Mouse (Mus musculus): ENCODE results near the gene Bloc1s6. TPM values are rescaled to one million over a fixed set of nuclear protein-coding genes. Genes with fewer than 3 reads are reported as not detected.

The Bloc1s6 gene
- total RNA-seq, 2 experiments from 2014 or later: 19.4 to 19.9 TPM

GRCm38 (mm10) chr2:122764526-122764925, 26.2 kb downstream of the Bloc1s6 start:
- DNase-seq (ENCODE audit: low spot score in 2 of 2): no peak

- DNase-seq (ENCODE audit: low spot score in 2 of 2): peak in 1 of 2 experiments; percentile 21
These were observed 26.9 kb downstream of the Bloc1s6 start, which contains the start of gene Sqor for GRCm38 (mm10) chr2:122765071-122765793. TSS of gene Sqor (plus strand) at chr2:122765237.

GRCm38 (mm10) chr2:122765794-122766145, 27.5 kb downstream of the Bloc1s6 start:
- DNase-seq (ENCODE audit: low spot score in 2 of 2): no peak

- DNase-seq (ENCODE audit: low spot score in 2 of 2): no peak
These were observed 32.7 kb downstream of the Bloc1s6 start for GRCm38 (mm10) chr2:122771002-122771401.

DNA sequence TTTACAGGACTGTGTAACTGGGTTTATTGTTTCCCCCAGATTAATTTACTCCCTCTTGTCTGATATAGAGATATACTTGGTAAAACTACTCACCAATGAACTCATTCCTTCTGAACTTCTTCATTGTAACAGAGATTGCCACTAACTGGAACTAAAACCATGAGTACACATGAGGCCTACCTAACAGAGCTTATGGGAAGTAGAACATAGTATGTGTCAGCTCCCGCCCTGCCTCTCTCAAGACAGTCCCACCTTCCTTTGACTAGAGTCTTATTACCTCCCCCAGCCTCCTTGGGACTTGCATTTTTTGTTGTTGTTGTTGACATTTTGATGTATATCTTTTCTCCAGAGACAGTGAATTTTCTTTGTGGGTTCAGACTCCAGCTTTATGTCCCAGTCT, 34.6 kb downstream of the Bloc1s6 start:
- DNase-seq (ENCODE audit: low spot score in 2 of 2): no peak

DNA sequence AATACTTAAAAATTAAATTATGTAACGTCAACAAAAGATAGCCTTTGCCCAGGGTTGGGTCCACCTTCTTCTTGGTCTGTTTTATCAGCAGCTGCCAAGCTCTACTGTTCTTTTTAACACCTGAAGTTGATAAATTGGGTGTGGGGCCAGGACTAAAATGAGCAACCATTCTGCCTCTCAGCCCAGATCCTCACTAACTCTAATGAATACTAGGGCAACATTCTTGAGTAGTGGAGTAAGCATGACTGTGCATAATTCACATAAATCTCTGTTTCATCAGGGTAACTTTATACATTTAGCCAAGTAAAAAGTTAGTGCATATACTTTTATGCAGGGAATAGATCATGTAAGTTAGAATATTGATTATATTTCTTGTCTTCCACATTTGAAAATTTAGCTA, 37.2 kb downstream of the Bloc1s6 start:
- no peak for DNase-seq (ENCODE audit: low spot score in 2 of 2)

DNA sequence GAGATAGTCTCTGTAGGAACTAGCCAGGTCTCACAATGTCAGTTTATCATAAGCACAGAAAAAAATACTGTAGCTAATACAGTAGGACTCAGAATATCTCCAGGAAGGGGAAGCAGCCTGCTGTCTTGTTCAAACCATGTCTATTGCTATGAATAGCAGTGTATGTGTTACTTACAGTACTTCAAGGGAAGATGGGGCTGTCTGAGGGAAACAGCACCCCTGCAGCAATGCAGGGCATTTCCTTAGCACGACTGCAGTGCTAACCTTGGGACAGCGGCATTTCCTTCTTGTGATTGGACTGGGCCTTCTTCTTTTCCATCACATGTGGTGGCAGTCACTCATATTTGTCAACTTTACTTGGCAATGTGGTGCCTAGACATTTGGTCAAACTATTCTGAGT, 38.5 kb downstream of the Bloc1s6 start:
- DNase-seq (ENCODE audit: low spot score in 2 of 2): no peak

- no peak for DNase-seq (ENCODE audit: low spot score in 2 of 2)
These were observed 41.7 kb downstream of the Bloc1s6 start for GRCm38 (mm10) chr2:122779967-122780366.

DNA sequence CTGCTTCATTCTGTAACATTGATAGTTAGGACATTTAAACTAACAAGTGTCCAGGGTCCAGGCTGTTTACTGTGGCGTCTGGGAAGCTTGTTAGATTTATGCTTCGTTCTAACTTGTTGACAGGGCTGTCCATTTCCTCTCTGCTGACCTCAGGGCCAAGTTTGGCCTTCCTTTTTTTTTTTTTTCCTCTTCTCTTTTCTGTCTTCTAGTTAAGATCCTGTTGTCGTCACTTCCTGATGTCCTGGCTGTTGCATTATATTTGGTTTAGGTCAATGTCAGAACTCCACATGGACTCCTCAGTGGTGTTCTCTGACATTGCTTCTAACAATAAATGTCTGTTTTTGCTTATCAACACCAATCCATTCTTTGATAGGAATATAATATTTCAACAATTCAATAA, 42.1 kb downstream of the Bloc1s6 start:
- DNase-seq (ENCODE audit: low spot score in 2 of 2): no peak

- DNase-seq (ENCODE audit: low spot score in 2 of 2): no peak
These were observed 43.5 kb downstream of the Bloc1s6 start for GRCm38 (mm10) chr2:122781590-122782356.

DNA sequence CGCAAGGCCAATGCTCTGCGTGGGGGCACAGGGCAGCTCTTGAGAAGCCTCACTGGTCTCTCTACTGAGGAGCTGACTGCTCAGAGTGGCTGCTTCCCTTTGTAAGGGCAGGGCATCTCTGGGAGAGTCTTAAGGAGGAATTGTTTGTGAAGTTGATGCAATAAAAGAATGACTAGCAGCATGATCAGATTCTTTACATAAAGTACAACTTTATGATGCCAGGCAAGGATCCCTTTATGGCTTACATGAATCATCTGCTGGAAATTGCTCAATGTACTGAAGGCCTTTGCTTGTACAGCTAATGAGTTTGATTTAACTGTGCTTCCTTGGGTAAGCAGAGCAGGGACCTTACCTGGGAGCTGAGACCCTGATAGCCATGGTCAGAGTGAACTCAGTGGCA, 45.4 kb downstream of the Bloc1s6 start:
- DNase-seq (ENCODE audit: low spot score in 2 of 2): no peak

DNA sequence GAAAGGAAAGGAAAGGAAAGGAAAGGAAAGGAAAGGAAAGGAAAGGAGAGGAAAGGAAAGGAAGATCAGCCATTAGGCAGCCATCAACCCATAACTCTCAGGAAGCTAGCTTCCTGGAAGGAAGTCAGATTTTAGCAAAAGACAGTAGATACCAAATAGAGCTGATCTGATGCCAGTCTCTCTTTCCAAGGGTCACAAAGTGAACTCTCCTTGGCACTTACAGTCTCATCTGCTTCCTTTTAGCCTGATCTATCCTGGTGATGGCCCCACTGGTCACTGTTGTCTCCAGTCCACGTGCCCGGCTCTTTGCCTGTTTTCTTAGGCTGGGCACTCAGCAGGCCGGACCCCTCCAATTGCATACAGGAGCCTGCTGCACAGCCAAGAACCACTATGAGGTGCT, 46.4 kb downstream of the Bloc1s6 start:
- DNase-seq (ENCODE audit: low spot score in 2 of 2): no peak

DNA sequence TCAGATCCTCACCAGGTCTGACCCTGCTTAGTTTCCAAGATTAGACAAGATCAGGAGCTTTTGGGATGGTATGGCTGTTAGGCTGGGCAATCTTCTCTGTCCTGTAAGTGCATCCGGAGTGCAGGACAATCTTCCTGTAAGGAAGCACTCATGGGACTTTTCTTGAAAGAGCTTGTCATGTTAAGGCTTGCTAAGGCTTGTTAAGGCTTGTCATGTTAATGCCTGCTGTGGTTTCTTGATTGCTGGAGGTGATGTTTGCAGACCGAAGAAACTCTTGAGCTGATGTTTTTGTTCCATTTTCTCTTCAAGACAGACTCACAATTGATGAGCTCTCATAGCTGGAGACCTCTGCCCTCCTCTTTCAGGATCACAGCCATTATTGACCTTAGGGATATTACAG, 47.9 kb downstream of the Bloc1s6 start:
- no peak for DNase-seq (ENCODE audit: low spot score in 2 of 2)

- DNase-seq (ENCODE audit: low spot score in 2 of 2): no peak
These were observed 51.0 kb downstream of the Bloc1s6 start for GRCm38 (mm10) chr2:122789311-122789710.

- DNase-seq (ENCODE audit: low spot score in 2 of 2): no peak
These were observed 51.4 kb downstream of the Bloc1s6 start for GRCm38 (mm10) chr2:122789730-122790129.

Other genes starting within 250 kb of the Bloc1s6 start
- gene Gatm, start 127.2 kb upstream of the Bloc1s6 start, total RNA-seq (2021): 10 to 100 TPM; 85.0 TPM
- under 1 TPM in 1 of 2 experiments, not detected in 1; 0.59 TPM for gene AA467197, start 101.5 kb upstream of the Bloc1s6 start, total RNA-seq (2021)
- gene Slc30a4, start 35.8 kb upstream of the Bloc1s6 start, total RNA-seq (2021): 10 to 100 TPM; 29.2 to 30.1 TPM
- 1 to 10 TPM; 4.8 to 6.2 TPM for gene Sqor, start 26.7 kb downstream of the Bloc1s6 start, total RNA-seq (2021)

Measured in layer of hippocampus, adult 18-20 months (tissue).